Mouse (Mus musculus) liver, embryonic 14.5 days (tissue): ENCODE data around the gene Tmeff1. TPM values are rescaled to one million over a fixed set of nuclear protein-coding genes. Genes with fewer than 3 reads are reported as not detected.

ENCODE experiments used
- ATAC-seq: fragments of 200-750 bp; cut with Nextera tagmentation; 2 replicates; pipeline ENCODE4 v1.8.0; 2017; ENCODE audit warnings: moderate number of reproducible peaks, mild to moderate bottlenecking, moderate library complexity; ENCODE audit not compliant: insufficient read depth
- DNase-seq, 3 experiments: peaks; one replicate each; pipeline ENCODE4 v3.0.0-alpha.2; 2012 to 2013; ENCODE audit warnings: low read depth in 3 of 3, low spot score in 3 of 3
- H3K27ac ChIP-seq: fragments of 300-500 bp; sonication (generic); 2 replicates; pipeline ENCODE4 v1.5.1; 2014; ENCODE audit warnings: moderate library complexity, mild to moderate bottlenecking, control low read depth, inconsistent platforms
- H3K27me3 ChIP-seq: fragments of 300-500 bp; sonication (generic); 2 replicates; pipeline ENCODE4 v1.6.1; 2014; ENCODE audit warnings: mild to moderate bottlenecking, low read length, moderate library complexity; ENCODE audit not compliant: control insufficient read depth, insufficient read depth
- H3K36me3 ChIP-seq: fragments of 300-500 bp; sonication (generic); replicated peaks from 2 replicates; pipeline ENCODE4 v1.6.1; 2014; ENCODE audit warnings: low read depth; ENCODE audit not compliant: control insufficient read depth, insufficient read depth
- H3K4me1 ChIP-seq, 2 experiments: fragments of 200-500 bp in 1 of 2; fragments of 300-500 bp in 1 of 2; sonication (generic) in 1 of 2; replicated peaks; 2 replicates each; pipeline ENCODE4 v1.6.1; 2012 to 2014; ENCODE audit warnings: antibody characterized with exemption in 1 of 2, inconsistent platforms in 1 of 2, low read length in 1 of 2; ENCODE audit not compliant: control insufficient read depth in 2 of 2, insufficient read depth in 2 of 2
- H3K4me2 ChIP-seq: fragments of 300-500 bp; sonication (generic); 2 replicates; pipeline ENCODE4 v1.6.1; 2014; ENCODE audit warnings: low read depth, mild to moderate bottlenecking, control low read depth, moderate library complexity
- H3K4me3 ChIP-seq, 2 experiments: fragments of 200-500 bp in 1 of 2; fragments of 300-500 bp in 1 of 2; sonication (generic) in 1 of 2; 2 replicates each; pipeline ENCODE4 v1.5.1; 2012 to 2014; ENCODE audit warnings: low read depth in 2 of 2, low read length in 2 of 2, mild to moderate bottlenecking in 2 of 2, control low read depth in 1 of 2, inconsistent platforms in 1 of 2, moderate library complexity in 1 of 2; ENCODE audit not compliant: insufficient read depth in 1 of 2
- H3K9ac ChIP-seq: fragments of 300-500 bp; sonication (generic); replicated peaks from 2 replicates; pipeline ENCODE4 v1.6.1; 2014; ENCODE audit warnings: mild to moderate bottlenecking, control low read depth, moderate library complexity
- H3K9me3 ChIP-seq: fragments of 300-500 bp; sonication (generic); 2 replicates; pipeline ENCODE4 v1.6.1; 2016; ENCODE audit warnings: low read length, mixed read lengths; ENCODE audit not compliant: control insufficient read depth
- CTCF ChIP-seq: IDR thresholded peaks from 2 replicates; pipeline ENCODE4 v1.5.1; 2016; ENCODE audit warnings: antibody characterized with exemption, low read depth, control low read depth
- EP300 ChIP-seq: IDR thresholded peaks from 2 replicates; pipeline ENCODE4 v1.6.1; 2016; ENCODE audit warnings: antibody characterized with exemption, low read depth
- WGBS: fragments of 180-500 bp; shearing (Covaris S2); extraction: QIAGEN DNeasy Blood & Tissue Kit; methylation state at CpG from one replicate; pipeline ENCODE4 v1.1.7; 2014; ENCODE audit not compliant: insufficient replicate concordance; 5-methylcytosine and 5-hydroxymethylcytosine counted together
- polyA plus RNA-seq, 2 experiments: library from polyadenylated mRNA; depleted of rRNA in 1 of 2; stranded (reverse) in 1 of 2; unstranded in 1 of 2; fragments of >200 nt; fragmentation: Nextera tagmentation in 1 of 2; extraction: Ambion mirVana in 1 of 2; gene quantifications; 2 replicates each; pipeline versions ENCODE4 v1.2.1 to v1.2.3; 2012 to 2014

Gene Tmeff1
- polyA plus RNA-seq, 2 experiments, result 1.4 to 1.5 TPM

DNA sequence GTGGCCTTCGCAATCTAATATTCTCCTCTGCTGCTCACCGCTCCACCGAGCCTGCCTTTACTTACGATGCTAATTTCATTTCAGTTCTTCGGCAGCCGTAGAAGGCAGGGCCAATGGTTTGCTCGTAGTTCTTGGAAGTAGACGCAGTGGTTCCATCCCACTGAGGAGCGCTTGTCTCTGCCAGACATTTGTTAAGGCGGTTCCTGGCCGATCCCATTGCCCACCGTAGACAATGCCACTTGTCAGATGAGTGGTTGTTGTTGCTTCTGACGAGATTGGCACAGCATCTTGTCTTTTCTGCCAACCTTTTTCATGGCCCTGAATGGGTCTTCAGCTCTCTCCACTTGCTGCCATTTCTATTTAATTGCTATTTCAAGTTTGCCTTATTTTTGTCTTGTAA, 44.5 kb downstream of the Tmeff1 start:
- 85% methylated on average over 13 of the region's 13 CpGs for WGBS
- H3K9ac ChIP-seq, result no peak overlapping the region
- TF ChIP-seq CTCF (no peak), EP300 (no peak)
- H3K36me3 ChIP-seq, result no peaks in the 10 kb centered on the region
- H3K9me3 ChIP-seq, result no peaks in the 10 kb centered on the region
- H3K27me3 ChIP-seq, result no peaks in the 10 kb centered on the region
- ATAC-seq, result no peak
- no peak overlapping the region for H3K27ac ChIP-seq
- no peaks in the 10 kb centered on the region for H3K4me1 ChIP-seq
- no peak overlapping the region for H3K4me3 ChIP-seq
- DNase-seq, result no peak
- H3K4me2 ChIP-seq, result no peak overlapping the region

DNA sequence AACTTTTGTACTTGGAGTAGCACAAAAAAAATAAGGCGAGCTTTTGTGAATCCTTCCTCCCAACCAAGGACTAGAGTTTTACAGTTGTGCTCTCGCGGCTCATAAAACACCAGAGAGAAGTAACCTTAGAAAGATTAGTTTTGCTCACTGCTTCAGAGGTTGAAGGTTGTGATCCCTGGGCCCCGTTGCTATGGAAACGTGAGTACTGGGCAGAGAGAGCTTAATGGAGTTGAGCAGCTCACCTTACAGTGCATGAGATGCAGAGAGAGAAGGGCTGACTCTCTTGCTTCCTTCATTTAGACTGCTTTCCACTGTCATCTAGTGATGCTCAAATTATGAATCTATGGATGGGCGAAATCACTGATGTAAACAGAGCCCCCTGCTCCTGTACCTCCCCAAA, 48.6 kb downstream of the Tmeff1 start:
- no peak overlapping the region for H3K4me2 ChIP-seq
- H3K9me3 ChIP-seq, result no peaks in the 10 kb centered on the region
- DNase-seq (no peak), ATAC-seq (no peak)
- no peak overlapping the region for H3K4me3 ChIP-seq
- H3K27me3 ChIP-seq, result no peaks in the 10 kb centered on the region
- H3K9ac ChIP-seq, result no peak overlapping the region
- H3K4me1 ChIP-seq, result no peaks in the 10 kb centered on the region
- 66% methylated on average over 6 of the region's 6 CpGs for WGBS
- TF ChIP-seq CTCF (no peak), EP300 (no peak)
- H3K27ac ChIP-seq, result no peak overlapping the region
- H3K36me3 ChIP-seq, result no peaks in the 10 kb centered on the region

DNA sequence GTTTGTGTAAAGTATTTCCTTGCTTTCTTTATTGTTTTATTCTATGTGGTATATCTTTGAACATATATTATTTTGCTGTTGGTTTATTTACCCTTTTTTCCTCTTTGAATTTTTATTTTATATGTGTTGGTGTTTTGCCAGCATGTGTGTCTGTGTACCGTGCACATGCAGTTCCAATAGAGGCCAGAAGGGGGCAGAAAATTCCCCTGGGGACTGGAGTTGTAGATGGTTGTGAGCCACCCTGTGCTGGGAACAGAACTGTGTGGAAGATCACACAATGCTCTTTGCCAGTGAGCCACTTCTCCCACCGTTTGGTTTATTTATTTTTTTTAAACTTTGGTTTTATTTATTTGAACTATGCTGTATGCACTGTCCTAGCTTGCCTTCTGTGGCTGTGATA, 49.1 kb downstream of the Tmeff1 start:
- H3K4me1 ChIP-seq, result no peaks in the 10 kb centered on the region
- DNase-seq, result no peak
- WGBS, result 59% methylated on average over 2 of the region's 2 CpGs

DNA sequence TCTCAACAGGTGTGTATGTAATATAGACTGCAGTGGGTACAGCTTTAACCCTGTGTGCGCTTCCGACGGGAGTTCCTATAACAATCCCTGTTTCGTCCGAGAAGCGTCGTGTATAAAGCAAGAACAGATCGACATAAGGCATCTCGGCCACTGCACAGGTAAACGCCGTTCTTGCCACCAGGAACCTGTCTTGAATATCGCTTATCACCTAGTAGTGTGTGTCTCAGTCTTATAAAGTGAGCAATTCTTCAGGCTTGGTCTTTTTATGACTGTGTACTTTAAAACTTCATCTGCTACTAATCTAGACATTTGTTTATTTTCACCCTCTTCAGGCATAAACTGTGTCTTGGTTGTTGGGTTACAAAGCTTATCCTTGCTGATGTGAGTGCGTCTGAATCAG, 51.9 kb downstream of the Tmeff1 start:
- H3K4me2 ChIP-seq, result no peak overlapping the region
- TF ChIP-seq EP300 (no peak), CTCF (no peak)
- H3K9me3 ChIP-seq, result no peaks in the 10 kb centered on the region
- no peak overlapping the region for H3K9ac ChIP-seq
- DNase-seq, result no peak
- 83% methylated on average over 13 of the region's 13 CpGs for WGBS
- no peaks in the 10 kb centered on the region for H3K27me3 ChIP-seq
- H3K36me3 ChIP-seq, result no peaks in the 10 kb centered on the region
- no peak for ATAC-seq
- H3K27ac ChIP-seq, result no peak overlapping the region
- no peak overlapping the region for H3K4me3 ChIP-seq
- no peaks in the 10 kb centered on the region for H3K4me1 ChIP-seq

More for the DNA sequence above, 49.1 kb downstream of the Tmeff1 start:
- Histone ChIP-seq H3K4me2 (no peak overlapping the region), H3K9me3 (no peaks in the 10 kb centered on the region), H3K27ac (no peak overlapping the region), H3K9ac (no peak overlapping the region), H3K27me3 (no peaks in the 10 kb centered on the region), H3K36me3 (no peaks in the 10 kb centered on the region), H3K4me3 (no peak overlapping the region)
- TF ChIP-seq EP300 (no peak), CTCF (peak; percentile 65)
- ATAC-seq, result no peak

DNA sequence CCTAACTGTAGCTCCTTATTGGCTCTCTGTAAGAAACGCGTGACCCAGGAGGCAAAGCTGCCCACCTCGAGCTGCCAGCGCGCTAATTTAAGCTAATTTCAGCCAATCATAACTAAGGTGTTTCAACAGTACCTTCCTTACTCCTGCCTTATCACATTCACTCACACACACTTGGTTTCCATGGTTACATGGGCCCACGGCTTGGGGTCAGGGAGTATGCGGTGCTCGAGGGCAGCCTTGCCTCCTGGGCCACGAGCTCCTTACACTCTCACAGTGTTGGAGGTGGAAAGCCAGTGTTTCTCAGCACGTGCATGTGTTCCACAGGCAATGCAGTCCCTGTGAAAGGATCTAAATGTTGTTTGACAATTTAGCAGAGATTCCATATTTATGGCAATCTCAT, 53.2 kb downstream of the Tmeff1 start:
- Histone ChIP-seq H3K4me2 (no peak overlapping the region), H3K27me3 (no peaks in the 10 kb centered on the region), H3K9ac (no peak overlapping the region), H3K4me3 (no peak overlapping the region), H3K4me1 (no peaks in the 10 kb centered on the region), H3K27ac (no peak overlapping the region), H3K9me3 (no peaks in the 10 kb centered on the region), H3K36me3 (no peaks in the 10 kb centered on the region)
- no peak for TF ChIP-seq CTCF
- no peak for TF ChIP-seq EP300
- DNase-seq (no peak), ATAC-seq (no peak)
- WGBS, result 72% methylated on average over 10 of the region's 10 CpGs
